Comparison of ENCODE assay signal across 14 mouse cellular contexts in genomic region chr17:64668504-64668903, GRCm38 (mm10).
DNase-seq lines count a peak whose midpoint lies in the region; ATAC-seq lines count a peak whose summit lies in the region.
"Had no signal": no experiment of that assay in that cellular context is flagged by ENCODE, and none has a peak within 500 bp of the region (broad histone marks: within the 10 kb centered on the region; RNA-seq: fewer than 3 reads in every experiment).

No protein-coding gene starts in this region.

- H3K9ac ChIP-seq in liver, embryonic 16.5 days (ENCODE audit: low read depth, low read length), result no peak overlapping the region
- H3K9ac ChIP-seq in forebrain, embryonic 13.5 days, result no peak overlapping the region
- H3K9ac ChIP-seq: heart, embryonic 15.5 days; lung, embryonic 15.5 days; neural tube, embryonic 12.5 days had no signal

- H3K27me3 ChIP-seq in liver, embryonic 16.5 days (ENCODE audit: control insufficient read depth, insufficient read depth, low read depth, low read length), result no peaks in the 10 kb centered on the region
- no peaks in the 10 kb centered on the region for H3K27me3 ChIP-seq in forebrain, embryonic 13.5 days
- H3K27me3 ChIP-seq: heart, embryonic 15.5 days; lung, embryonic 15.5 days; neural tube, embryonic 12.5 days had no signal

- peaks cover 18% of the 10 kb centered on the region for H3K36me3 ChIP-seq in liver, embryonic 16.5 days (ENCODE audit: control insufficient read depth, insufficient read depth)
- H3K36me3 ChIP-seq in forebrain, embryonic 13.5 days (ENCODE audit: poor library complexity, severe bottlenecking), result peaks cover 33% of the 10 kb centered on the region

- no peak overlapping the region for H3K4me3 ChIP-seq in liver, embryonic 16.5 days (ENCODE audit: low read depth, low read length)
- no peak overlapping the region for H3K4me3 ChIP-seq in forebrain, embryonic 13.5 days
- H3K4me3 ChIP-seq: heart, embryonic 15.5 days; lung, embryonic 15.5 days; neural tube, embryonic 12.5 days had no signal

- peak; percentile 97 for ATAC-seq in granulocyte monocyte progenitor cell, adult 5-6 weeks (replicated peaks; ENCODE audit: poor library complexity, severe bottlenecking)
- peak; percentile 47; the same call in 1 of the 2 replicates for ATAC-seq in liver, embryonic 16.5 days (ENCODE audit: low read depth)
- no peak for ATAC-seq in forebrain, embryonic 13.5 days
- ATAC-seq: forebrain, embryonic 16.5 days had no signal

- no peak overlapping the region for H3K27ac ChIP-seq in liver, embryonic 16.5 days (ENCODE audit: low read length)
- no peak overlapping the region for H3K27ac ChIP-seq in forebrain, embryonic 13.5 days
- H3K27ac ChIP-seq: heart, embryonic 15.5 days; lung, embryonic 15.5 days; neural tube, embryonic 12.5 days; stomach, postnatal 0 days had no signal

- peak; percentile 24 for DNase-seq in adrenal gland, adult 8-10 months
- DNase-seq in adrenal gland, postnatal 4 days (ENCODE audit: low spot score in 2 of 2), result no peak
- peak; percentile 18 for DNase-seq in 416B (ENCODE audit: low read depth)
- no peak for DNase-seq in retina, postnatal 1 day
- DNase-seq in cerebellum, postnatal 14 days, result no peak
- DNase-seq: cerebellum, postnatal 25 days had no signal

- no peak overlapping the region for H3K4me2 ChIP-seq in liver, embryonic 16.5 days (ENCODE audit: low read depth, low read length)
- no peak overlapping the region for H3K4me2 ChIP-seq in forebrain, embryonic 13.5 days
- H3K4me2 ChIP-seq: heart, embryonic 15.5 days; lung, embryonic 15.5 days; neural tube, embryonic 12.5 days had no signal

- WGBS in liver, embryonic 16.5 days (ENCODE audit: insufficient replicate concordance), result 19% methylated on average over 5 of the region's 5 CpGs
- WGBS in forebrain, embryonic 13.5 days, result 46% methylated on average over 5 of the region's 5 CpGs

- H3K9me3 ChIP-seq in liver, embryonic 16.5 days (replicated peaks; ENCODE audit: control insufficient read depth, low read length), result no peaks in the 10 kb centered on the region
- no peaks in the 10 kb centered on the region for H3K9me3 ChIP-seq in forebrain, embryonic 13.5 days (replicated peaks)
- H3K9me3 ChIP-seq: heart, embryonic 15.5 days; lung, embryonic 15.5 days; neural tube, embryonic 12.5 days had no signal

- H3K4me1 ChIP-seq in liver, embryonic 16.5 days (ENCODE audit: control insufficient read depth, low read depth, low read length), result no peaks in the 10 kb centered on the region
- no peaks in the 10 kb centered on the region for H3K4me1 ChIP-seq in forebrain, embryonic 13.5 days
- H3K4me1 ChIP-seq: heart, embryonic 15.5 days; lung, embryonic 15.5 days; neural tube, embryonic 12.5 days had no signal

Comparison
In these comparisons a context has a peak if more than half of its experiments do, and no peak if none do; other contexts are left out.
1. DNase-seq: peak in adrenal gland, adult 8-10 months (single experiment) and 416B (single experiment); none in adrenal gland, postnatal 4 days (0 of 2), retina, postnatal 1 day (single experiment) and cerebellum, postnatal 14 days (0 of 2).